Mouse (Mus musculus): ENCODE results near the gene Arhgap18. TPM values are rescaled to one million over a fixed set of nuclear protein-coding genes. Genes with fewer than 3 reads are reported as not detected.

Gene Arhgap18
- polyA plus RNA-seq, 1 experiment from 2014 or later, result 15.2 TPM

GRCm38 (mm10) chr10:26761991-26762903, 9.0 kb downstream of the Arhgap18 start:
- H3K4me2 ChIP-seq (replicated peaks), result no peak overlapping the region
- H3K27me3 ChIP-seq, result no peaks in the 10 kb centered on the region
- H3K9me3 ChIP-seq (replicated peaks), result no peaks in the 10 kb centered on the region
- no peak overlapping the region for H3K4me3 ChIP-seq
- 72% methylated on average over 9 of the region's 9 CpGs for WGBS
- H3K4me1 ChIP-seq, result peaks cover 3% of the 10 kb centered on the region; the same call in 1 of the 2 replicates
- H3K36me3 ChIP-seq, result no peaks in the 10 kb centered on the region
- H3K9ac ChIP-seq, result no peak overlapping the region
- no peak overlapping the region for H3K27ac ChIP-seq
- no peak for ATAC-seq (ENCODE audit: low FRiP score)

- 88% methylated on average over 3 of the region's 3 CpGs for WGBS
- H3K4me2 ChIP-seq (replicated peaks), result no peak overlapping the region
Observed at GRCm38 (mm10) chr10:26767196-26767595, 14.0 kb downstream of the Arhgap18 start.

GRCm38 (mm10) chr10:26768943-26769342, 15.7 kb downstream of the Arhgap18 start:
- WGBS, result 73% methylated on average over 2 of the region's 2 CpGs
- H3K27me3 ChIP-seq, result no peaks in the 10 kb centered on the region
- no peak overlapping the region for H3K4me2 ChIP-seq (replicated peaks)

More at GRCm38 (mm10) chr10:26767196-26767595, 14.0 kb downstream of the Arhgap18 start:
- Histone ChIP-seq H3K4me3 (no peak overlapping the region), H3K9ac (no peak overlapping the region), H3K27ac (no peak overlapping the region), H3K27me3 (no peaks in the 10 kb centered on the region), H3K4me1 (no peaks in the 10 kb centered on the region), H3K36me3 (no peaks in the 10 kb centered on the region), H3K9me3 (replicated peaks) (no peaks in the 10 kb centered on the region)
- no peak for ATAC-seq (ENCODE audit: low FRiP score)

GRCm38 (mm10) chr10:26770035-26770434, 16.8 kb downstream of the Arhgap18 start:
- H3K4me3 ChIP-seq, result no peak overlapping the region
- 81% methylated on average over 8 of the region's 8 CpGs for WGBS
- 0 out of 2 replicates have a peak, but pooled peaks cover 7% of the 10 kb centered on the region for H3K4me1 ChIP-seq
- no peak overlapping the region for H3K4me2 ChIP-seq (replicated peaks)
- H3K27me3 ChIP-seq, result no peaks in the 10 kb centered on the region
- no peak overlapping the region for H3K27ac ChIP-seq
- H3K9ac ChIP-seq, result no peak overlapping the region
- H3K9me3 ChIP-seq (replicated peaks), result no peaks in the 10 kb centered on the region
- ATAC-seq (ENCODE audit: low FRiP score), result no peak
- H3K36me3 ChIP-seq, result no peaks in the 10 kb centered on the region

More at GRCm38 (mm10) chr10:26768943-26769342, 15.7 kb downstream of the Arhgap18 start:
- Histone ChIP-seq H3K4me3 (no peak overlapping the region), H3K36me3 (no peaks in the 10 kb centered on the region), H3K4me1 (0 out of 2 replicates have a peak, but pooled peaks cover 4% of the 10 kb centered on the region), H3K9me3 (replicated peaks) (no peaks in the 10 kb centered on the region), H3K9ac (no peak overlapping the region), H3K27ac (no peak overlapping the region)
- ATAC-seq (ENCODE audit: low FRiP score), result no peak

GRCm38 (mm10) chr10:26771938-26772623, 18.9 kb downstream of the Arhgap18 start:
- ATAC-seq (ENCODE audit: low FRiP score), result peak; percentile 97
- H3K27me3 ChIP-seq, result no peaks in the 10 kb centered on the region
- WGBS, result 9% methylated on average over 15 of the region's 15 CpGs
- H3K27ac ChIP-seq, result peak overlapping the region; percentile 80
- H3K4me3 ChIP-seq, result peak overlapping the region; percentile 49
- H3K9me3 ChIP-seq (replicated peaks), result no peaks in the 10 kb centered on the region
- H3K36me3 ChIP-seq, result no peaks in the 10 kb centered on the region
- H3K4me2 ChIP-seq (replicated peaks), result peak overlapping the region; percentile 75
- 0 out of 2 replicates have a peak, but pooled peaks cover 7% of the 10 kb centered on the region for H3K4me1 ChIP-seq
- peak overlapping the region; percentile 50 for H3K9ac ChIP-seq

GRCm38 (mm10) chr10:26772624-26773540, 19.7 kb downstream of the Arhgap18 start:
- Histone ChIP-seq H3K9me3 (replicated peaks) (no peaks in the 10 kb centered on the region), H3K4me1 (0 out of 2 replicates have a peak, but pooled peaks cover 7% of the 10 kb centered on the region), H3K27me3 (no peaks in the 10 kb centered on the region), H3K4me2 (replicated peaks) (peak overlapping the region; percentile 75), H3K4me3 (peak overlapping the region; percentile 49), H3K9ac (peak overlapping the region; percentile 50), H3K27ac (peak overlapping the region; percentile 80), H3K36me3 (no peaks in the 10 kb centered on the region)
- ATAC-seq (ENCODE audit: low FRiP score), result peak; percentile 86
- 3% methylated on average over 22 of the region's 22 CpGs for WGBS

GRCm38 (mm10) chr10:26773541-26773940, 20.3 kb downstream of the Arhgap18 start:
- Histone ChIP-seq H3K4me1 (0 out of 2 replicates have a peak, but pooled peaks cover 7% of the 10 kb centered on the region), H3K4me3 (peak overlapping the region; percentile 49), H3K4me2 (replicated peaks) (peak overlapping the region; percentile 75), H3K9ac (no peak overlapping the region), H3K27ac (peak overlapping the region; percentile 5; the same call in 1 of the 2 replicates), H3K36me3 (no peaks in the 10 kb centered on the region), H3K27me3 (no peaks in the 10 kb centered on the region), H3K9me3 (replicated peaks) (no peaks in the 10 kb centered on the region)
- ATAC-seq (ENCODE audit: low FRiP score), result no peak
- 48% methylated on average over 5 of the region's 5 CpGs for WGBS

- Histone ChIP-seq H3K27ac (no peak overlapping the region), H3K9me3 (replicated peaks) (no peaks in the 10 kb centered on the region), H3K4me2 (replicated peaks) (0 out of 2 replicates have a peak overlapping the region, but pooled peaks have one; percentile 75), H3K36me3 (no peaks in the 10 kb centered on the region), H3K4me3 (no peak overlapping the region), H3K27me3 (no peaks in the 10 kb centered on the region), H3K9ac (no peak overlapping the region), H3K4me1 (0 out of 2 replicates have a peak, but pooled peaks cover 7% of the 10 kb centered on the region)
- WGBS, result 83% methylated on average over 1 of the region's 1 CpGs
- no peak for ATAC-seq (ENCODE audit: low FRiP score)
Observed at GRCm38 (mm10) chr10:26774266-26774665, 21.0 kb downstream of the Arhgap18 start.

- H3K36me3 ChIP-seq, result no peaks in the 10 kb centered on the region
- 0 out of 2 replicates have a peak, but pooled peaks cover 7% of the 10 kb centered on the region for H3K4me1 ChIP-seq
- no peak for ATAC-seq (ENCODE audit: low FRiP score)
- H3K4me2 ChIP-seq (replicated peaks), result no peak overlapping the region
- no peak overlapping the region for H3K9ac ChIP-seq
- H3K4me3 ChIP-seq, result no peak overlapping the region
- no peaks in the 10 kb centered on the region for H3K9me3 ChIP-seq (replicated peaks)
- no peaks in the 10 kb centered on the region for H3K27me3 ChIP-seq
- no peak overlapping the region for H3K27ac ChIP-seq
Observed at GRCm38 (mm10) chr10:26776443-26776842, 23.2 kb downstream of the Arhgap18 start.

- H3K36me3 ChIP-seq, result no peaks in the 10 kb centered on the region
- ATAC-seq (ENCODE audit: low FRiP score), result no peak
- H3K4me3 ChIP-seq, result no peak overlapping the region
- WGBS, result 74% methylated on average over 3 of the region's 3 CpGs
- no peaks in the 10 kb centered on the region for H3K9me3 ChIP-seq (replicated peaks)
- no peaks in the 10 kb centered on the region for H3K4me1 ChIP-seq
- H3K4me2 ChIP-seq (replicated peaks), result no peak overlapping the region
- no peak overlapping the region for H3K27ac ChIP-seq
- H3K27me3 ChIP-seq, result no peaks in the 10 kb centered on the region
- no peak overlapping the region for H3K9ac ChIP-seq
Observed at GRCm38 (mm10) chr10:26780581-26780980, 27.4 kb downstream of the Arhgap18 start.

- ATAC-seq (ENCODE audit: low FRiP score), result no peak
Observed at GRCm38 (mm10) chr10:26789680-26790079, 36.5 kb downstream of the Arhgap18 start.

More at GRCm38 (mm10) chr10:26789680-26790079, 36.5 kb downstream of the Arhgap18 start:
- Histone ChIP-seq H3K9ac (no peak overlapping the region), H3K4me3 (no peak overlapping the region), H3K9me3 (replicated peaks) (no peaks in the 10 kb centered on the region), H3K27ac (no peak overlapping the region), H3K36me3 (no peaks in the 10 kb centered on the region), H3K4me1 (no peaks in the 10 kb centered on the region), H3K27me3 (no peaks in the 10 kb centered on the region), H3K4me2 (replicated peaks) (no peak overlapping the region)
- 89% methylated on average over 2 of the region's 2 CpGs for WGBS
